Mouse (Mus musculus): ENCODE data around the gene Bcl9. TPM values are rescaled to one million over a fixed set of nuclear protein-coding genes. Genes with fewer than 3 reads are reported as not detected.
A peak's percentile ranks its signal among the peaks of the same experiment; 100 is the strongest.

Bcl9 gene
- polyA plus RNA-seq, 1 experiment from 2014 or later = 49.7 TPM

DNA sequence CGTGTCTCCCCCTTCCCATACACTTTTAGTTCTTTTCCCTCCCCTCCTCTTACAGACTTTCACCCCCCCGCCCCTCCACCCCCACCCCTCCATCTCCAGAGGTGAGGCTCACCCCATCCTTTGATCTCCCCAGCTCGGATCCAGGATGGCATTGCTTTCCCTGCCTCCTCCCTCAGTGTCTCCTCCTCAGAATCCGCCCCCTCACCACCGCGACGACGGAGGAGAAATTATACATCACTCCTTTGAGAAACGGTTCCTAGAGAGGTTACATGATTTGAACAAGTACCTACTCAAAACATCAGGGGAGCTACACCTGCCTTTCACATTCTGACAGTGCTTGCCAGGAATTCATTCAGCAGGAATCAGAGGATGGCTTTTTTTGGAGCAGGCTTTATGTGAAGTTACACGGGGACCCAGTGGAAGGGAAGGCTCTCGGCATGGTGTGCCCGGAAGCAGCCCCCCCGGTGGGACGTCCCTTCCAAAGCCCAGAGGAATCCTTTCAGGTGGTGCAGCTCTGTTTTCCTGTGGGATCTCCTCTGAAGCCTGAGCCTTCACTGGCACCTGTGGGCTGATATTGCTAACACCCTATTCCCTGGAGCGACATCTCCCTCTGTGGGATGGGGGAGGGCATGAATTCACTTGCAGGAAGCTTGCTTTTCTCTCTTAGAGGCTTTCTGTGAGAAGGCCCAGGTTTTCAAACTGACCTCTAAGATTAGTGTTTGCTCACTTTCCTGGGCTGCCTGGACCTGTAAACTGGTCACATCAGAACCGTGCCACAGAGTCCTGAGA is 12.2 kb upstream of the Bcl9 start:
- WGBS = 4% methylated on average over 16 of the region's 16 CpGs
- H3K4me1 ChIP-seq (ENCODE audit: insufficient read depth) = 0 out of 2 replicates have a peak, but pooled peaks cover 3% of the 10 kb centered on the region
- peaks cover 3% of the 10 kb centered on the region; the same call in 1 of the 2 replicates for H3K27me3 ChIP-seq (ENCODE audit: insufficient read depth, low read length)
- H3K27ac ChIP-seq (ENCODE audit: low read depth) = no peak overlapping the region
- H3K9me3 ChIP-seq (ENCODE audit: low read depth, low read length) = no peaks in the 10 kb centered on the region
- DNase-seq (no peak), ATAC-seq (ENCODE audit: insufficient read depth) (no peak)
- no peaks in the 10 kb centered on the region for H3K36me3 ChIP-seq (ENCODE audit: insufficient read depth)
- no peak overlapping the region for H3K4me3 ChIP-seq (ENCODE audit: low read depth, low read length)
- TF ChIP-seq CTCF (IDR thresholded peaks at IDR 0.05; ENCODE audit: low read depth) = no peak; the same call in 1 of the 2 replicates
- H3K9ac ChIP-seq = no peak overlapping the region; the same call in 1 of the 2 replicates
- peak overlapping the region; percentile 48 for H3K4me2 ChIP-seq

DNA sequence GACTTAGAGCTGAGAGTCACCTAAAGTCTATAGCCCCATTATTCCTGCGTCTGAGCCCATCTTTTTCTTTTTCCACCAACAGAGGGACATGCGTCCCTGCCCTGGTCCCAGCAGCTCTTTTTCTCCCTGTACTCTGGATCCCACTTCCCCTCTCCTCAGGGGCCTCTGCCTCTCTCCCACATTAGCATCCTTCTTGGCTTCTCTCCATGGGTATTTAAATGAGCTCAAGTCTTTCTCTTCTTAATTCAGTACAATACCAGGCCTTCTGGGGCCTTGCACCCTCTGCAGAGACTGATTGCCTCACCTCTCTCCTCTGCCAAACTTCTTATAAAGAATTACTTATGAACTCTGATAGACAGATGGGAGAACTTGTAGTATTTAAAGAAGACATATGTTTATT is 10.7 kb upstream of the Bcl9 start:
- no peak for ATAC-seq (ENCODE audit: insufficient read depth)
- Histone ChIP-seq H3K9ac (no peak overlapping the region), H3K27me3 (ENCODE audit: insufficient read depth, low read length) (peaks cover 3% of the 10 kb centered on the region; the same call in 1 of the 2 replicates), H3K4me2 (no peak overlapping the region), H3K36me3 (ENCODE audit: insufficient read depth) (no peaks in the 10 kb centered on the region), H3K9me3 (ENCODE audit: low read depth, low read length) (no peaks in the 10 kb centered on the region), H3K27ac (ENCODE audit: low read depth) (no peak overlapping the region), H3K4me3 (ENCODE audit: low read depth, low read length) (no peak overlapping the region), H3K4me1 (ENCODE audit: insufficient read depth) (0 out of 2 replicates have a peak, but pooled peaks cover 3% of the 10 kb centered on the region)
- 47% methylated on average over 2 of the region's 2 CpGs for WGBS
- no peak for TF ChIP-seq CTCF (IDR thresholded peaks at IDR 0.05; ENCODE audit: low read depth)
- no peak for DNase-seq

DNA sequence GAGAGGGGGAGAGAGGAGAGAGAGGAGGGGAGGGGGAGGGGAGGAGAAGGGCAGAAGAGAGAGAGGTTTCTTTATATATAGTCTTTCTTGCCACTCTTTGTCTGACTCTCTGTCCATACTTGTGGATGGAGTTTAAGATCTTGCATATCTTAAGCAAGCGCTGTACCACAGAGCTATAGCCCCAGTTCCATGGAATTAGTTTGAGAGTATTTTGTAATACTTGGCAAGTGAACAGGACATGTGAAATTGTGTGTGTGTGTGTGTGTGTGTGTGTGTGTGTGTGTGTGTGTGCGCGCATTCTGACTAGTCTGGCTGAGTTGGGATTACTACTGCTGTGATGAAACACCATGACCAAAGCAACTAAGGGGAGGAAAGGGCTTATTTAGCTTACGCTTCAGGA is 8.2 kb upstream of the Bcl9 start:
- no peaks in the 10 kb centered on the region for H3K9me3 ChIP-seq (ENCODE audit: low read depth, low read length)
- no peaks in the 10 kb centered on the region for H3K4me1 ChIP-seq (ENCODE audit: insufficient read depth)
- ATAC-seq (ENCODE audit: insufficient read depth) (no peak), DNase-seq (no peak)
- TF ChIP-seq CTCF (IDR thresholded peaks at IDR 0.05; ENCODE audit: low read depth) = no peak
- no peak overlapping the region for H3K27ac ChIP-seq (ENCODE audit: low read depth)
- H3K4me3 ChIP-seq (ENCODE audit: low read depth, low read length) = no peak overlapping the region
- peaks cover 3% of the 10 kb centered on the region; the same call in 1 of the 2 replicates for H3K27me3 ChIP-seq (ENCODE audit: insufficient read depth, low read length)
- WGBS = 82% methylated on average over 4 of the region's 4 CpGs
- H3K36me3 ChIP-seq (ENCODE audit: insufficient read depth) = no peaks in the 10 kb centered on the region
- H3K9ac ChIP-seq = no peak overlapping the region
- H3K4me2 ChIP-seq = no peak overlapping the region

DNA sequence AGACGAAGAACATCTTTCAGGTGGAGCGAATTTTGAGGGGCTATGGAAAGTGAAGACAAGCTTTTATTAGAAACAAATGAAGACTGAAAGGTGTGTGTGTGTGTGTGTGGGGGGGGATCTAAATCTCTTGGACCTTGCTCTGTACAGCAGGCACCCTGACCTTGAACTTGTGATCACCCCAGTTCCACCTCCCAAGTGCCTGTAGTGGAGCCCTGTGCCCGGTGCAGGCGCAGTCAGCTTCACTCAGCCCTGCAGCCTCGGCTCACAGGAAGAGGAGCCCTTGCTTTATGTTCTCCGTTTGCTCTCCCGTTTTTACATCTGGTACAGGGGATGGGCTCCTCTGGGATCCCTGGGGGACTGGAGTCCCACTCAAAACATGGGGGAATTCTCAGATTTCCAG is 3.9 kb upstream of the Bcl9 start:
- Histone ChIP-seq H3K4me1 (ENCODE audit: insufficient read depth) (no peaks in the 10 kb centered on the region), H3K9ac (no peak overlapping the region), H3K27me3 (ENCODE audit: insufficient read depth, low read length) (no peaks in the 10 kb centered on the region), H3K36me3 (ENCODE audit: insufficient read depth) (no peaks in the 10 kb centered on the region), H3K4me2 (no peak overlapping the region), H3K9me3 (ENCODE audit: low read depth, low read length) (no peaks in the 10 kb centered on the region), H3K27ac (ENCODE audit: low read depth) (no peak overlapping the region), H3K4me3 (ENCODE audit: low read depth, low read length) (no peak overlapping the region)
- ATAC-seq (ENCODE audit: insufficient read depth) (no peak), DNase-seq (no peak)
- no peak for TF ChIP-seq CTCF (IDR thresholded peaks at IDR 0.05; ENCODE audit: low read depth)
- WGBS = 52% methylated on average over 7 of the region's 7 CpGs

DNA sequence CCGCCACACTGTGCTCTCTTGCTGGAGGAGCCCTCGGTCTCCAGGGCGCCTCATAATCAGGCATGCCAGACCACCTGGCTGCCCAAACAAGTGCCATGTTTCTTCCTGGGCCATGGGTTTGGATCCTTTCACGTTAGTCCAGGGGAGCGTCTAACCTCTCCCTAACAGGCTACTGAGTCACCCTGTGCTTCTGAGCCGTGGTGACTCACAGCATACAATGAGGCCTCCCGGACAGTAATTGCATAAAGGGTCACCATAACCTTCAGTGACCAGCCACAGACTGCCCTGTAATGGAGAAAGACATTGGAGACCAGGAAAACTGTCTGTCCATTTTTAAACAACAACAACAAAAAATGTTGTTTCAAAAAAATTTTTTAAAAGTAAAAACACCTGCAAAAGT is 2.7 kb upstream of the Bcl9 start:
- no peak overlapping the region for H3K27ac ChIP-seq (ENCODE audit: low read depth)
- H3K36me3 ChIP-seq (ENCODE audit: insufficient read depth) = no peaks in the 10 kb centered on the region
- 95% methylated on average over 7 of the region's 7 CpGs for WGBS
- no peak overlapping the region for H3K9ac ChIP-seq
- no peak overlapping the region for H3K4me2 ChIP-seq
- no peaks in the 10 kb centered on the region for H3K9me3 ChIP-seq (ENCODE audit: low read depth, low read length)
- no peaks in the 10 kb centered on the region for H3K27me3 ChIP-seq (ENCODE audit: insufficient read depth, low read length)
- H3K4me1 ChIP-seq (ENCODE audit: insufficient read depth) = peaks cover 7% of the 10 kb centered on the region; the same call in 1 of the 2 replicates
- no peak for ATAC-seq (ENCODE audit: insufficient read depth)
- H3K4me3 ChIP-seq (ENCODE audit: low read depth, low read length) = no peak overlapping the region
- TF ChIP-seq CTCF (IDR thresholded peaks at IDR 0.05; ENCODE audit: low read depth) = no peak
- no peak for DNase-seq

DNA sequence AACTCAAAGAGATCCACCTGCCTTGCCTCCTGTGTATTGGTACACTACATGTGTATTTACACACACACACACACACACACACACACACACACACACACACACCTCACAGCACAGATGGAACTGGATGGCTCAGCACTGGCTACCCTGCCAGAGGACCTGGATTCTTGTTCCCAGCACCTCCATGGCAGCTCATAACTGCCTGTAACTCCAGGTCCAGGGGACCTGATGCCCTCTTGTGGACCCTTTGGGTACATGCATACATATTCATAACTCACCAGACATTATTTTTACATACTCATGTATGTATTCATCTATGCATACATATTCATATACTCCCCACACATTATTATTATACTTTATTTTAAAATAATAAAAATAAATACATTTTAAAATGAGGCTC is 2.2 kb upstream of the Bcl9 start:
- no peak for ATAC-seq (ENCODE audit: insufficient read depth)
- no peak for DNase-seq
- peaks cover 9% of the 10 kb centered on the region; the same call in 1 of the 2 replicates for H3K4me1 ChIP-seq (ENCODE audit: insufficient read depth)
- peak; percentile 44 for TF ChIP-seq CTCF (IDR thresholded peaks at IDR 0.05; ENCODE audit: low read depth)
- H3K36me3 ChIP-seq (ENCODE audit: insufficient read depth) = no peaks in the 10 kb centered on the region
- no peak overlapping the region for H3K9ac ChIP-seq
- no peaks in the 10 kb centered on the region for H3K9me3 ChIP-seq (ENCODE audit: low read depth, low read length)
- H3K27me3 ChIP-seq (ENCODE audit: insufficient read depth, low read length) = no peaks in the 10 kb centered on the region
- no peak overlapping the region; the same call in 1 of the 2 replicates for H3K27ac ChIP-seq (ENCODE audit: low read depth)
- H3K4me2 ChIP-seq = no peak overlapping the region
- no peak overlapping the region for H3K4me3 ChIP-seq (ENCODE audit: low read depth, low read length)

DNA sequence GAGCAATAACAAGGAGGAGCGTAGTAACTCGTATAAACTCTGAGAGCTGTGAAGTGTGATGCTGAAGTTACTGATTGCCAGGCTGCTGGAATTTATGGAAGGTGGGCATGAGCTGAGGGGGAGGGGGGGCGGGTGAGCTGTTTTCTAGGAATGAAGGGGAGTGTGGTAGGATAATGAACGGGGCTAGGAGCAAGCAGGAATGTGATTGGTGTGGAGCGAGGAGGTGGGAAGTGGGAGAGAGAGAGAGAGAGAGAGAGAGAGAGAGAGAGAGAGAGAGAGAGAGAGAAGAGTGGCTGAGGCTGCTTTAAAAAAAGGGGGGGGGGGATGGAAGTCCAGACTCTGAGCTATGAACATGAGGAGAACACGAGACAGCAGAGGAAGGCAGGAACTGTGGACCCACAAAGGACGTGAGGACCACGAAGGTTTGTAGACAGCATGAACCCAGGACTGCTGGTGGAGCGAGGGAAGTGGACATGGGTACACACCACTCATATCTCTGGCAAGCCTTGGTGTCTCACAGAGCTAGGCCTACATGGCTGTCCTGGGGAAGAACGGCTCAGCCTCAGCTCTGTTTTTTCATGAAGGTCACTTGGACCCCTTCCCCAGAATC is 1.2 kb upstream of the Bcl9 start:
- H3K9ac ChIP-seq = no peak overlapping the region; the same call in none of the 2 replicates
- no peaks in the 10 kb centered on the region for H3K9me3 ChIP-seq (ENCODE audit: low read depth, low read length)
- H3K36me3 ChIP-seq (ENCODE audit: insufficient read depth) = no peaks in the 10 kb centered on the region
- 15% methylated on average over 10 of the region's 10 CpGs for WGBS
- ATAC-seq (ENCODE audit: insufficient read depth) (peak; percentile 19), DNase-seq (peak; percentile 57)
- peak overlapping the region; percentile 90 for H3K4me2 ChIP-seq
- H3K27ac ChIP-seq (ENCODE audit: low read depth) = peak overlapping the region; percentile 100
- H3K4me3 ChIP-seq (ENCODE audit: low read depth, low read length) = peak overlapping the region; percentile 63; the same call in 1 of the 2 replicates
- no peak for TF ChIP-seq CTCF (IDR thresholded peaks at IDR 0.05; ENCODE audit: low read depth)
- no peaks in the 10 kb centered on the region for H3K27me3 ChIP-seq (ENCODE audit: insufficient read depth, low read length)
- H3K4me1 ChIP-seq (ENCODE audit: insufficient read depth) = peaks cover 9% of the 10 kb centered on the region; the same call in 1 of the 2 replicates
